Mouse (Mus musculus): ENCODE data around the gene Serhl. TPM values are rescaled to one million over a fixed set of nuclear protein-coding genes. Genes with fewer than 3 reads are reported as not detected.
"Not testable (repeated sequence)": the region's sequence is repeated elsewhere in the genome, so short reads cannot be mapped to it uniquely, and the experiment has no call there.

Serhl gene
- 54.1 and 59.4 TPM in 2 replicates for polyA plus RNA-seq (2015; fragmentation: Nextera tagmentation; extraction: Ambion mirVana)

DNA sequence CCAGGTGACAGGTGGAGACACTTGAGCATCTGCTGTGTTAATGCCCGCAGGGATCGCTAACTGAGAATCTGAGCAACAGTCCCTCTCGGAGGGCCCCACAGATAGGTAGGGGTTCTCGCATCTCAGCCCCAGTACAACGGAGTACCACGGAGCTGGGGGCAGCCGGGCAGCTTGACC is at the start of gene Serhl:
Gene Serhl (plus strand): TSS at position 78 of the 177 bp plus-strand sequence.
- Histone ChIP-seq H3K27ac (no peak within 1 kb of the TSS), H3K9me3 (replicated peaks) (no peaks in the 10 kb centered on the region), H3K36me3 (no peaks in the 10 kb centered on the region), H3K4me2 (peak within 1 kb of the TSS; percentile 29), H3K4me1 (peaks cover 19% of the 10 kb centered on the region), H3K27me3 (peaks cover 25% of the 10 kb centered on the region), H3K4me3 (replicated peaks) (no peak within 1 kb of the TSS), H3K9ac (0 out of 2 replicates have a peak within 1 kb of the TSS, but pooled peaks have one; percentile 12)
- ATAC-seq (replicated peaks; ENCODE audit: low FRiP score), result no peak
- WGBS, result 10% methylated on average over 7 of the region's 7 CpGs

DNA sequence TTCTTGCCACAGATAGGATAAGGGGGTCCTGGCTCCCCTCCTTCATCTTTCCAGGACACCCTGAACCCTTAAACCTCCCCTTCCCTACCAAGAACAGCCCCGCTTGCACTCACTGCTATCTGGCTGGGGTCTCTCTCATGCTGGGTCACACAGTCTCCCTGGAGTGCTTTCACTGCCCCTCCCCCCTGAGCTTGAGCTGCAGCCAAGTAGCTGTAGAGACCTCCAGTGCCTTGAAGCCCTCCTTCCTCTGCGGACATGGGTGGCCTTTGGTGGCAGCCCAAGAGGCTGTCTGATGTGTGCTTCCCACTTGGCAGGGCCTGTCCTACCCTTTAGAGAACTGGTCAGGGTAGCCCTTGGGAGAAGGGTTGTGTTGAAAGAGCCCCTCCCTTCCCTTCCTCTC is 49.1 kb upstream of the Serhl start:
- H3K9ac ChIP-seq, result no peak overlapping the region
- WGBS, result 55% methylated on average over 2 of the region's 2 CpGs

DNA sequence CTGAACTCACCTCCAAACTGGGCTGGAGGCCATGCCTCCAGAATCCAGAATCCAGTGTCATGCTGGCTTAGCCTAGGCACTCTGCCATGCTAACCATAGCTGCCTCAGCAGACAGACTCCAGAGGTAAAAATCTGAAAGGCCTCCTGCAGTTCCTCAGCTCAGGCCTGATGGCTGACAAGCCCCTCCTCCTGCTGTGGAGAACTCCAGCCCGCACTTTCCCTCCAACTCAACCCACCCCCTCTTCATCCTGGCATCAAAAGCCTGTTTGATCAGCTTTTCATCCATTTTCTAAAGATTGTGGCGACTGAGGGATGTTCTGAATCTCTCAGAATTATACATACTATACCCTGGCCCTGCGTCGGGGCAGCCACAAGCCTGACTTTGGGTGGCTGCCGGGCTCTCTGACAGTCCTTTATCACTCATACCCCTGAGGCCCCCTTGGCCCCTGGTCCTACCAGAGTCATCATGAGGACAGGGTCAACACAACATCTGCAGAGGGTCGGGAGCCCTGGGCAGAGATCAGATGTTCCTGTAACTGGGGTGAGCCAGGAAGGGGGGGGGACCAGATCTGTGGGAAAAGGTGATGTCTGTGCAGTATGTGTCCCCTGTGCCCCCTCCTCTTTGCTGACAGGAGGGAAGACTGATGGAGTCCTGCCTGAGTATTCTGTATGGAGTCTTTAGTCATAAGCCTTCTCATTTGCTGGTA is 46.5 kb upstream of the Serhl start:
- no peak overlapping the region for H3K27ac ChIP-seq
- H3K36me3 ChIP-seq, result no peaks in the 10 kb centered on the region
- H3K9ac ChIP-seq, result no peak overlapping the region
- H3K4me3 ChIP-seq (replicated peaks), result no peak overlapping the region
- ATAC-seq (replicated peaks; ENCODE audit: low FRiP score), result no peak
- H3K27me3 ChIP-seq, result 0 out of 2 replicates have a peak, but pooled peaks cover 2% of the 10 kb centered on the region
- H3K4me2 ChIP-seq, result no peak overlapping the region
- H3K4me1 ChIP-seq, result peaks cover 39% of the 10 kb centered on the region
- 18% methylated on average over 6 of the region's 6 CpGs for WGBS
- H3K9me3 ChIP-seq (replicated peaks), result peaks cover 8% of the 10 kb centered on the region

More for the DNA sequence above, 49.1 kb upstream of the Serhl start:
- Histone ChIP-seq H3K4me2 (no peak overlapping the region), H3K4me3 (replicated peaks) (no peak overlapping the region), H3K36me3 (no peaks in the 10 kb centered on the region), H3K4me1 (peaks cover 55% of the 10 kb centered on the region), H3K27ac (no peak overlapping the region), H3K27me3 (peaks cover 10% of the 10 kb centered on the region), H3K9me3 (replicated peaks) (no peaks in the 10 kb centered on the region)
- ATAC-seq (replicated peaks; ENCODE audit: low FRiP score), result no peak

DNA sequence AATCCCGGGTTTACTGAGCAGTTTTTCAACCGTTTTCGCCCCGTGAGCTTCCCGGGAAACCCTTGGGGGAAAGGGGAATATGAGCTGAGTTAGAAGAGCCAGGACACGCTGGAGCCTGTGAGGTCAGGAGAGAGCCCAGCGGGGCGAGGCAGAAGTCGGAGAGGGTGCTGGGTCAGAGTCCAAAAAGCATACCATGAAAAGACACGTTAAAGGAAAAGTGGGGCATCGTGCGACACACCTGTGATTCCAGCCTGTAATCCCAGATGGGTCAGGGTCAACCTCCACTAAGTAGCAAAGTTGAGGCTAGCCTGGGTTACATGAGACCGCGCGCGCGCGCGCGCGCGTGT is 46.0 kb upstream of the Serhl start:
- no peak overlapping the region for H3K27ac ChIP-seq
- H3K36me3 ChIP-seq, result no peaks in the 10 kb centered on the region
- no peak for ATAC-seq (replicated peaks; ENCODE audit: low FRiP score)
- peaks cover 8% of the 10 kb centered on the region for H3K9me3 ChIP-seq (replicated peaks)
- no peak overlapping the region for H3K9ac ChIP-seq
- H3K4me3 ChIP-seq (replicated peaks), result no peak overlapping the region
- H3K27me3 ChIP-seq, result 0 out of 2 replicates have a peak, but pooled peaks cover 2% of the 10 kb centered on the region
- H3K4me2 ChIP-seq, result no peak overlapping the region
- peaks cover 33% of the 10 kb centered on the region for H3K4me1 ChIP-seq
- 67% methylated on average over 22 of the region's 22 CpGs for WGBS

DNA sequence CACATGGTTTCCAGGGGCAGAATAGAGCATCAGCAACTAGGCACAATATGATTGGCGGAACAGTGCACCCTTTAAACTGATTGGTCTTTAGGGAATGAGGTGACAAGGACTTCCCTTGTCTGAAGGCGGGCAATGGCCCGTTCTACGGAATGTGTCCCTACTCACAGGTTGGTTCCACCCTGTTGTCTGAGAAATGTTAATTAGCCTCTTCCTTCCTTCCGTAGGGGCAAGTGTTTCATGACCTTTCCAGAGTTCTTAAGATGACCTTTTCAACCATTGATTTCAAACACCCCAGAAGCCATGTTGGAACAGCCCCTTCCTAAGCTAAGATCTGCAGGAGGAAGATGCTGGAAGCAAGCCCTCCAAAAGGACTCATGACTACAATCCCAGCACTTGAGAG is 43.7 kb upstream of the Serhl start:
- ATAC-seq (replicated peaks; ENCODE audit: low FRiP score); H3K9me3 ChIP-seq (replicated peaks); H3K4me2 ChIP-seq; H3K27ac ChIP-seq; H3K4me3 ChIP-seq (replicated peaks); H3K9ac ChIP-seq; H3K27me3 ChIP-seq; H3K36me3 ChIP-seq: not testable (repeated sequence)
- peaks cover 13% of the 10 kb centered on the region for H3K4me1 ChIP-seq
- 84% methylated on average over 5 of the region's 5 CpGs for WGBS

DNA sequence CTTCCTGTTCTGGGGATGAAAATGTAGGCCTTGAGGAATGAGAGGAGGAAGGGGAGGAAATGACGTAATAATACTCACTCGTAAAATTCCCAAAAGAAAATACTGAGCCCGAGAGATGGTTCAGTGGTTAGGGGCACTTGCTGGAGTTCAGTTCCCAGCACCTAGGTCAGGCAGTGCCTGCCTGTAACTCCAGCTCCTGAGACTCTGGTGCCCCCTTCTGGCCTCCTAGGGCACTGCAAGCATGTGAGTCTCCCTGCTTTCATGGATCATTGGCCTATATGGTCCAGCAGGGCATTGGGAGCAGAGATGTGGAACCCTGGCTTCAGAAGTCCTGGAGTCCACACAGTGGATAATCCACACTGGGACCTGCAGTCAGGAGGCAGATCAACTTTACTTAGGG is 43.0 kb upstream of the Serhl start:
- Histone ChIP-seq H3K9me3 (replicated peaks) (peaks cover 8% of the 10 kb centered on the region), H3K27me3 (peaks cover under 1% of the 10 kb centered on the region; the same call in 1 of the 2 replicates), H3K36me3 (no peaks in the 10 kb centered on the region), H3K4me1 (peaks cover 12% of the 10 kb centered on the region), H3K4me3 (replicated peaks) (no peak overlapping the region), H3K9ac (no peak overlapping the region), H3K27ac (no peak overlapping the region), H3K4me2 (no peak overlapping the region)
- no peak for ATAC-seq (replicated peaks; ENCODE audit: low FRiP score)
- 94% methylated on average over 3 of the region's 3 CpGs for WGBS

DNA sequence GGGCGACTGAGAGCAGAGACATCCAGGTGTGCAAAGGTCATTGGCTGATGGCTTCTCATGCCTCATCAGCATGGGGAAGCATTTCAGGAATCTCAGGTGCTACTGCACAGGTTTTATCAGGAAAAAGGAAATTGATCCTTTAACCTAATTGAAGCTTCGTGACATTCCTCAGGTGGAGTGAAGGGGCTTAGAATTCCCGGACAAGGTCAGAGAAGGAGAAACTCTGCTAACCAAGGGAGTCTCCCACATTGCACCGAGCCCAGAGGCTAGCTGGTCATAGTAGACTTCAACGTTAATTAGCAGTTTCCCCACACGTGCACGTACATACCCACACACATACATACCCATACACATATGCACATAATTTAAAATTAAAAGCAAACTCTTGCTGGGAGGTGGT is 42.6 kb upstream of the Serhl start:
- 74% methylated on average over 7 of the region's 7 CpGs for WGBS
- no peak overlapping the region for H3K4me2 ChIP-seq
- H3K36me3 ChIP-seq, result no peaks in the 10 kb centered on the region

DNA sequence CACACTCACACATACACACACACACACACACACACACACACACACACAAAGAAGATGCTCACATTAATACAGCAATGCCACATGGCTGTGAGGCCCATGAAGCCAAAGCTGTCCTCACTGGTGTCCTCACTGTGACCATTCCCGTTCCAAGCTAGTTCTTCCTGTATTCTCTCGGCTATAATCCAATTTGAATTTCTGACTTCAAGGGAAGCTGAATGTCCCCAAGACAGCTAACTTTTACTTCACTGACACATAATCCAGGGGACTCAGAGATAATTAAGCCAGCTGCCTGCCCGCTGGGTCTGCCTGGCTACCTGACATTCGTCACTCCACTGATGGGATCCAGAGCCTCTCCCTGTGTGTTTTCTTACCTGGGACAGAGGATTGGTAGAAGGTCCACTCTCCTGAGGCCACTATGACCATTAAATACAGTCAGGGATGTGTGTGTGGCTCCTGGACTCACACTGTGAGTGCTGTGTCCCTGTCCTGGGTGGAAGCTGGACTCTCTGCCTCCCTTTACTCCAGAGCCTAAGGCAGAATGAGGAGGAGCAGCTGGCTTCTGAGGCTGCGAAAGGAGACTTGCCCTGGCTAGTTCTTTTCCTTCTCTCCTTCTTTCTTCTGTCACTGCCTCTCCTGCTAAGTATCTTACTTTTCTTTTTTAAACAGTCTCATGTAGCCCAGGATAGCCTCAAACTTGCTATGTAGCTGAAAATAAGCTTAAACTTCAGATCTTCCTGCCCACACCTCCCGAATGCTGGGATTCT is 36.8 kb upstream of the Serhl start:
- no peak for ATAC-seq (replicated peaks; ENCODE audit: low FRiP score)
- 64% methylated on average over 6 of the region's 6 CpGs for WGBS
- H3K4me3 ChIP-seq (replicated peaks), result no peak overlapping the region
- H3K4me2 ChIP-seq, result no peak overlapping the region
- H3K4me1 ChIP-seq, result peaks cover 36% of the 10 kb centered on the region
- no peaks in the 10 kb centered on the region for H3K36me3 ChIP-seq
- no peak overlapping the region for H3K27ac ChIP-seq
- H3K9ac ChIP-seq, result no peak overlapping the region
- 0 out of 2 replicates have a peak, but pooled peaks cover 3% of the 10 kb centered on the region for H3K9me3 ChIP-seq (replicated peaks)
- H3K27me3 ChIP-seq, result peaks cover 4% of the 10 kb centered on the region

More for the DNA sequence above, 42.6 kb upstream of the Serhl start:
- Histone ChIP-seq H3K27ac (no peak overlapping the region), H3K9ac (no peak overlapping the region), H3K4me3 (replicated peaks) (no peak overlapping the region), H3K9me3 (replicated peaks) (peaks cover 8% of the 10 kb centered on the region), H3K27me3 (no peaks in the 10 kb centered on the region; the same call in 1 of the 2 replicates), H3K4me1 (peaks cover 13% of the 10 kb centered on the region)
- no peak for ATAC-seq (replicated peaks; ENCODE audit: low FRiP score)

DNA sequence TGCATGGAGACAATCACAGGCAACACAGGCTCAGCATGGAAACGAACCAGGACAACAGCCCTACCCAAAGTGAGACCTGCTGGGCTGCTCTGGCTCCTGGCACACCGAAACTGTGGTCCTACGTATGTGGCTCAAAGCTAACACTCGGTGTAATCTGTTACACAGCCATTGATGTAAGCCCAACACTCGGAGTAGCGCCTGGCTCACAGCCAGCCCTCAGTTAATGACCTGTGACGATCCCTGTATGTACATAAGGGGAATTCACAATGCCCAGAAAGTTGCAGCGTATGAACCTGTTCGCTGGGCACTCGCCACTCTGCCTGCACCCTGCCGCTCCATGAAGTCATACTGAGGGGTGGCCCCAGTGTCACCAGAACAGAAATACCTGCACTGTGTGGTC is 36.0 kb upstream of the Serhl start:
- WGBS, result 29% methylated on average over 11 of the region's 11 CpGs
- no peaks in the 10 kb centered on the region for H3K36me3 ChIP-seq
- H3K4me3 ChIP-seq (replicated peaks), result no peak overlapping the region
- H3K9me3 ChIP-seq (replicated peaks), result 0 out of 2 replicates have a peak, but pooled peaks cover 5% of the 10 kb centered on the region
- peaks cover 36% of the 10 kb centered on the region for H3K4me1 ChIP-seq
- 0 out of 2 replicates have a peak overlapping the region, but pooled peaks have one; percentile 25 for H3K27ac ChIP-seq
- peaks cover 4% of the 10 kb centered on the region for H3K27me3 ChIP-seq
- H3K4me2 ChIP-seq, result no peak overlapping the region
- peak; percentile 70 for ATAC-seq (replicated peaks; ENCODE audit: low FRiP score)
- H3K9ac ChIP-seq, result no peak overlapping the region

DNA sequence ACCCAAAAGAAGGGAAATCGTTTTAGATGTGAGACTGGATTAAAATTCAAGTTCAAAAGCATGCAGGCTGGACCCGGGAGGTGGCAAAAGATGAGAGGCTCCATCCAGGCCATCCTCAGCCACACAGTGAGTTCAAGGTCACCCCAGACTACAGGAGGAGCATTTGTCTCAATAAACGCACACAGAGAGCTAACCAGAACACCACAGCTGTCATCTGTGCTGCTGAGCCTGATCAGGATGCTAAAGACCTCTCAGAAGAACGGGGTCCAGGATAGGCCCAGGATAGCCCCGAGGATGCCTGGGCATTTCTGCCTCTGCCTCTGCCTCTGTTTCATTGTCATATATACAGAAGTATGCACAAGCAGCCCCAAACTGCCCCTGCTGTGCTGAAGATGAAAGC is 33.7 kb upstream of the Serhl start:
- WGBS, result 71% methylated on average over 5 of the region's 5 CpGs
- 0 out of 2 replicates have a peak, but pooled peaks cover 5% of the 10 kb centered on the region for H3K9me3 ChIP-seq (replicated peaks)
- no peak overlapping the region for H3K4me2 ChIP-seq
- H3K9ac ChIP-seq, result no peak overlapping the region
- H3K36me3 ChIP-seq, result no peaks in the 10 kb centered on the region
- ATAC-seq (replicated peaks; ENCODE audit: low FRiP score), result no peak
- H3K27ac ChIP-seq, result no peak overlapping the region
- H3K4me1 ChIP-seq, result peaks cover 40% of the 10 kb centered on the region
- H3K4me3 ChIP-seq (replicated peaks), result no peak overlapping the region
- H3K27me3 ChIP-seq, result peaks cover 4% of the 10 kb centered on the region

DNA sequence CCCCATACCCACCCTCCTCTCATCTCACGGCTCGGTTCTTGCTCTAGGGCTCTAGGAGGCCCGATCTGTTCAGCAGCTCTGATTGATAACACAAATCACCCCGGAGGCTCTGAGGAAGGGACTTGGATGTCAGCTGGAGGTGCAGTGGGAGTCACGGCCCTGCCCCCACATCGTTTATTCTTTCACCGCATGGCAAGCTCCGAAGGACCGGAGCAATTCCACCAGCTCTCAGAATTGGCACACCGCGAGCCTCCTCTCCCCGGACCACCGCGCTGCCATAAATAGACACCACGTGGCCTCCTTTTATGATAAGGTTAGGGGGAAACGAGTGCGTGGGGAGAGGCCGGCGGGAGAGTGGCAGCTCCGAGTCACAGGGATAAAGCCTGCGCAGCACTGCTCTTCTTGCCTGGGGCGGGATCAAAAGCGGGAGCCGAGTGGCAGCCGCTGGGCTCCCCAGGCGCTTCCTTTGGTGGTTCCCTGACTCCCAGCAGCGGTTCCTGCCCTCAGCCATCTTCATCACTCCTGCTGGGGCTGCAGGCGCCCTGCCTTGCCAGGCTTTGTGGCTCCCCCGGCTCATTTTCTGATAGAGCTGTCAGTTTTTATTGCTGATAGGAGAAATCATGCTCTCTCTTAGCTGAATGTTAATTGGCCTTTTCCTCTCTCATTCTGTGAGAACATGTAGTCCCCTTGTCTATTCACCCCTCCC is 32.8 kb upstream of the Serhl start:
- H3K27me3 ChIP-seq, result peaks cover 4% of the 10 kb centered on the region; the same call in 1 of the 2 replicates
- WGBS, result under 1% methylated on average over 29 of the region's 29 CpGs
- peak overlapping the region; percentile 40 for H3K9ac ChIP-seq
- ATAC-seq (replicated peaks; ENCODE audit: low FRiP score), result peak; percentile 15; the same call in 1 of the 2 replicates
- peak overlapping the region; percentile 43 for H3K4me3 ChIP-seq (replicated peaks)
- H3K9me3 ChIP-seq (replicated peaks), result 0 out of 2 replicates have a peak, but pooled peaks cover 5% of the 10 kb centered on the region
- peaks cover 43% of the 10 kb centered on the region for H3K4me1 ChIP-seq
- H3K36me3 ChIP-seq, result no peaks in the 10 kb centered on the region
- peak overlapping the region; percentile 63 for H3K27ac ChIP-seq
- peak overlapping the region; percentile 87 for H3K4me2 ChIP-seq

DNA sequence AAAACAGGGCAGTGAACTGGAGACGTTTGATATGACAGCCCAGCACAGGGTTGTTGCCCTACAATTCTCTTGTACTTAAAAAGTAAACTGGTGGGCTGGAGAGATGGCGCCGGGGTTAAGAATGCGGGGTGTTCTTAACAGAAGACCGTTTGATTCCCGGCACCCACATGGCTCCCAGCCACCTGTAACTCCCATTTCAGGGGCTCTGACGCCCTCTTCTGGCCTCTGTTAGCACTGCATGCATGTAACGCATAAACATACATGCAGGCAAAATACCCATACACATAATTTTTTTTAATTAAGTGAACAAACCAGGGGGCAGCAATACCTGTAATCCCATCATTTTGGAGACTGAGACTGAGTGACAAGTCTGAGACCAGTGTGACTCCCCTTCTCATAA is 31.8 kb upstream of the Serhl start:
- Histone ChIP-seq H3K27me3 (peaks cover 4% of the 10 kb centered on the region; the same call in 1 of the 2 replicates), H3K9ac (no peak overlapping the region), H3K9me3 (replicated peaks) (0 out of 2 replicates have a peak, but pooled peaks cover 5% of the 10 kb centered on the region), H3K27ac (no peak overlapping the region), H3K4me2 (no peak overlapping the region), H3K4me3 (replicated peaks) (no peak overlapping the region), H3K36me3 (no peaks in the 10 kb centered on the region), H3K4me1 (peaks cover 37% of the 10 kb centered on the region)
- ATAC-seq (replicated peaks; ENCODE audit: low FRiP score), result no peak
- WGBS, result 70% methylated on average over 8 of the region's 8 CpGs
